Mouse (Mus musculus): ENCODE measurements around the gene Fgd1. TPM values are rescaled to one million over a fixed set of nuclear protein-coding genes. Genes with fewer than 3 reads are reported as not detected.
A peak's percentile ranks its signal among the peaks of the same experiment; 100 is the strongest.

Gene Fgd1
- total RNA-seq (2021), result 10 to 100 TPM; 16.6 to 18.6 TPM

DNA sequence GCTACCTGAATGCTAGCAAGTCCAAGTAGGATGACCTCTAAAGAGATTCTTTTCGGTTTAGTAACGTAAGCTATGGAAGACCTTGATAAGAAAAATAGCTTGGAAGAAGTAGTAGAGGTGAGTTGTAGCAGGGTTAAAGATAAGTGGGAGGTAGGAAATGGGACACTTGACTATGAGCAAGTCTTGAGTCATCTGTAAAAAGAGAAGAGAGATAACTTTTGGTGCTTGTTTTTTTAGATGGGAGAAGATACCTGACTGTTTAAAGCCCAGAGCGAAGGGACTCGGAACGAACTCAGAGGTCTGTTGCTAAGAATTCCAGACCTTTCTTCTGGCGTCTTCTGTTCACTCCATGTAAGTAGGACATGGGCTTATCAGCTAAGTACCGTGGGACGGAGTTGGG lies at the start of gene Fgd1:
Gene Fgd1 (plus strand): TSS at position 301 of the 400 bp plus-strand sequence.
- DNase-seq, result no peak

DNA sequence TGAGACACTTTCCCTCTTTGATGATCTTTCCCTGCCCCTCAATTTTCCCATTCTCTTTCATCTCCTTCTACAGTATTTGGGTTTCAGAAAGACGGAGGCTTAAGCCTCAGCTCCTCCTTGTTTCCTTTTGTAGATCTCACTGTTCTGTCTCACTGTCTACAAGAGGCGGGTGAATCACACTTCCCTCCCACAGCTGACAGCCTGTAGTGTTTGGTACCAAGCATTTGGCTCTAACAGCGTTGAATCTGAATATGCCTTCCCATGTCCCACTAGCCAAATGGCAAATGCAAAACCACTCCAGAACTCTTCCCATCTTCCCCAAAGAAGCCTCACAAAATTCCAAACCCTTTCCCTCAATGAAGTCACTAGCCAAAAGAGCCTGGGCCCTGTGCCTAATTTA lies 49.2 kb upstream of the Fgd1 start:
- DNase-seq, result peak; percentile 6 to 15

DNA sequence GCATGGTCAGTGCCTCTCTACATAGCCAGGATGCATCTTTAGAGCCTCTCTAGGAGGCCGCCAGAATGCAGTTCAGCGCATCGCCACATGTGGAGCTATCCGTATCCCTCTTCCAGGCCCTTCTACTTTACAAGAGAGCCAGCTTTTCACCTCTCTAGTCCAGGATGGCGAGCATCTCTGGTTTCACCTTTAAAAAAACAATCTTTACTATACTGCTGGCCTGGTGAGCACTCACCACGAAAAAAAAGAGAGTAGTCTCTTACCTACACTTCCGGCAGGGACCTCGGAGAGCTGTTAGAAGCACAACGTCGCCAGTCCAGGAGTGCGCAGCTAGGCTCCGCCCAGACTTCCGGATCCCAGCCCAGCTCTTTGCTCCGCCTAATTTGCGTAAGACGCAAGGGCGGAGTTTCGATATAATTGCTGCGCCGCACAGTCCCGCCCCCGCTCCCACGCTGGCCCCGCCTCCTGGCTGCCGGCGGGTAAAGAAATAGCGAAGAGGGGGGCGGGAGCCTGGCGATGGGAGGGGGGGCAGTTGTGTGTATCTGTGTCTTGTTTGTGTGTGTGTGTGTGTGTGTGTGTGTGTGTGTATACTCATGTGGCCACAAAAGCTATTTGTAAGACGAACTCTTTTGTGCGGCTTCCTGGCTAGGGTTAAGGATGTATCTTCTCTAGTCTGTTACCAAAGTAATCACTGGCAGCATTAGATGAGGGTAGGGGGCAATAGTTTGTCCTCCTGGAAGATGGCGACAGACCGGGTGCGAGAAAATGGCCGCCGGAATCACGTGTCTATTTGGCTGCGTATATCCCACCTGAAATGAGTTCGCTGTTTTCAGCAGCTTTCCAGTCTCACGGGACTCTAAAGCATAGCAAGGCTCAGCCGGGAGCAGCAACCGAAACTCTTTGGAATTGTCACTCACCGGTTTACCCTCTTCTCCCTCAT lies 28.7 kb upstream of the Fgd1 start, which contains the start of gene Gnl3l:
Gene Gnl3l (minus strand): TSS at position 385 of the 940 bp plus-strand sequence.
- peak; percentile 84 to 86 for DNase-seq

DNA sequence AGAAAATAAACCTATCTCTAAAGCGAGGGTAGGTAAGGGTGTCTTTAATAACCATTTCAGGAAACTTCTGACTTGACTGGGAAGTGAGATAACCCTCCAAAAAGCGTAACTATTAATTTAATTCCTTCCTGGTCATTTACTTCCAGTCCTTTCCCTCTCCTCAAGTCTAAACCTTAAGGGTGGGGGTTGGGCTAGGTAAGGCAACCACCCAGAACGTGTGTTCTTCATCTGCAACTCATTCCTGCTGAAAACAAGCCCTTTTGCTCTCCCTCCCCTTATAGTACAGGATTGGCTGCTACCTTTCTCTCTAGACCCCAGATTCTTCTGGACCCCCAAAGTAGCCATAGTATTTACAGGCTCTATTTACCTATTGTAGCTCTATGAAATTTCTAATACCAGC lies 28.1 kb upstream of the Fgd1 start:
- no peak for DNase-seq

DNA sequence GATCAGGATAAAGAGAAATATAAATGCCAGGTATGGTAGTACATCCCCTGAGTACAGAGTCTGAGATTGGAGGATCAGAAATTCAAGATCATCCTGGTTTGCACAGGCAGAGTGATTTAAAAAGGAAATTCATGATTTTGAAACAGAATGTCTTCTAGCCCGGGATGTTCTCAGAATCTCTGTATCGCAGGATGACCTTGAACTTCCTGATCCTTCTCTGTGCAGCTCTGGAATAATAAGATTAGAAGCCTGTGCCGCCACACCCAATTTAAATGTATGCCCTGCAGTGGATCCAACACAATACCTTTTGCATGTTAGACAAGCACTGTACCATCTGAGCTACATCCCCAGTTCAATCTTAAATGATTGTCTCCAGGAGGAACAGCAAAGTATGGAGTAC lies 27.2 kb upstream of the Fgd1 start:
- DNase-seq, result no peak

DNA sequence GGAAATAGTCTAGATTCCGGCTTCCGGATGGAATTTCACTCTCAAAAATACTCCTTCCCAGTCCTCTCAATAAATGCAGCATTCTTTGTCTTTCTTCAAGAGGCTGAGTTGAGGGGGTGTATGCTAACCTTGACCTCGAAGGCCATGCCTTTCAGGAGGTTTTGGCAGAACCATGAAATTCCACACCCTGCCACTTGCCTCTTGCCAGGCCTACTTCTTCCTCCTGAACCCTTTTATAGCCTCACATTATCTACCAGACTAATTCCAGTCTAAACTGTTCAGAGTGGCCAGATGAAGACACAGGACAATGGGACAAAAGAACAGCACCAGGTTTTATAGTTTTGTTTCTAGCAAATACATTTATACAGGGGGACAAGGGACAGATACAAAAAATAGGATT lies 14.6 kb upstream of the Fgd1 start:
- DNase-seq, result no peak

DNA sequence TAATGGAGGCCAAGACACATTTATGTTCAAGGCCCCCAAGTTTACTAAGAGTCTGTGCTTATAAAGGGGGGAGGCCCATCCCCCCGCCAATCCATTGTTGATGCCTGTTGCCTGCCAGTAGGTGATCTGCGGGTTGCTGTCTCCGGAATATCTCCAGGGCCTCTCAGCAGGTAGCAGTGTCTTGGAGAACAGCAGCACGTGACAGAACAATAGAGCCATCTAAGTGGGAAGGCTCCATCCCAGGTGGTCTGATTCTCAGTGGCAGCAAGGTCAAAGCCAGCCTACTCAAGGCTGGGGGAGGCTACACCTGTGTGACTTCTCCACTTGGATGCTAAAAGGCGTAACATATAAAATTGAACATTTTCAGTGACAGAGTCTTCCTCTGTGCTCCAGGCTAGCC lies 4.7 kb upstream of the Fgd1 start:
- DNase-seq, result no peak

DNA sequence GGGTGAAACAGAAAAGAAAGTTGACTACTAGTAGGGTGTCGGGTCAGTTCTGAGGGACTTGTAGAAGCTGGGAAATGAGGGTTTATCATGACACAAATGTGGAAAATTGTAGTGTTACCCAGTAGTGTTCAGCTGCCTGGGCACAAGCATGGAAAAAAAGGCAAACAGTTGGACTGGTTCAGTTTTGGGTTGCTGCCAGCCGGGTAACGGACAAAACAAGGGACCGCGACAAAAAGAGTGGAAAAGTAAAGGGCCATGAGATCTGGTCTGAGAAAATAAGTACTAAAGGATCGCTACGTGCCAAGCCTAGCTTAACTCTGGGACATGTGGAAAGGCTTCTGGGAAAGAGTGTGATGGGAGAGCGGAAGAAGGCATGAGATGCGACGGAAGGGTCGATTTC lies 371 bp downstream of the Fgd1 start:
- DNase-seq, result peak in 1 of 2 experiments; percentile 12

DNA sequence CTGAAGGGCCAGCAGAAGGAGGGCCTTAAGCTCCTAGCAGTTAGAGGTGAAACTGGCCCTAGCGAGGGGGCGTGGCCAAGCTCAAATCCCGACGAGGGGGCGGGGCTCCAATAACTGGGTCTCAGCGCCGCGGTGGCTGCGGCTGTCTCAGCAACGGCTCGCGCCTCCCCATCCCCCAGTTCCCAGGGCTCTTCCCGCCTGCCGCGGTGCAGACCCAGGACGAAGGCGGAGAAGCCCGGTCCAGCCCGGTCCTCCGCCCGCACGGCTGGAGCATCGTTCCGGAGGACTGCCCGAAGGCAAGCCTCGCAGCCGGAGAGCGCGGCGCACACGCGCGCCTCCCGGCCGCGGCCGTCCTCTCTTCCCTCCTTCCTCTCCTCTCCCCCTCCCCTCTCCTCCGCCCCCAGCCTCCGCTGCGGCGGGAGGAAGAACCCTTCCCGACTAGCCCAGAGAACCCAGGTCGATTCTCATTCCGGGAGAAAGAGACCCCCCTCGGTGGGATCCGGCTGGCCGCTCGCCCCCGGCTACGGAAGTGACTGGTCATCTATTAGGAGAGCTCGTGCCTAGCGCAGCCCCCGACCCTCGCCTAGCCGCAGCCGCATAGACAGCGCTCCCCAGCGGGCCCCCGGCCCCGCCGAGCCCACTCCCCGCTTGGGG lies 954 bp downstream of the Fgd1 start:
- DNase-seq, result peak; percentile 73 to 78

DNA sequence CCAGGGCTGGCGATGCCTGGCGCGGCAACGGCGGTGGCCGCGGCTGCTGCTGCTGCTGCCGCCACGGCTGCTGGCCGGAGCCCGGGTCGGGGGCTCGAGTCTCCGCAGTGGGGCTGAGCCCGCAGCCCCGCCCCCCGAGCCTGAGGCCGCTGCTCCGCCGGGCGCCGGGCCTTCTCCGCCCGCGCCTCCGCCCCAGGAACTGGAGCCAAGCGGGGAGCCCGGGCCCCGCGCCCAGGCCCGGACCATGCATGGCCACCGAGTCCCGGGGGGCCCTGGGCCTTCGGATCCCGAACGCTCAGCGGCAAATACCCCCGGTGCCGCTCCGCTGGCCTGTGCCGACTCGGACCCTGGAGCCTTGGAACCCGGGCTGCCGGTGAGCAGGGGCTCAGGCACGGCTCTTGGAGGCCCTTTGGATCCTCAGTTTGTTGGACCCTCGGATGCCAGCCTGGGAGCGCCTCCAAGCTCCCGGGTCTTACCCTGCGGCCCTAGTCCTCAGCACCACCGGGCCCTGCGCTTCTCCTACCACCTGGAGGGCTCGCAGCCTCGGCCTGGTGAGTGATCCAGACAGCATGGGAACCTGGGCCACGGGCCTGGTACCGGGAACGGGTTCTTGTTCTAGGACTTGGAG lies 1.6 kb downstream of the Fgd1 start:
- no peak for DNase-seq

DNA sequence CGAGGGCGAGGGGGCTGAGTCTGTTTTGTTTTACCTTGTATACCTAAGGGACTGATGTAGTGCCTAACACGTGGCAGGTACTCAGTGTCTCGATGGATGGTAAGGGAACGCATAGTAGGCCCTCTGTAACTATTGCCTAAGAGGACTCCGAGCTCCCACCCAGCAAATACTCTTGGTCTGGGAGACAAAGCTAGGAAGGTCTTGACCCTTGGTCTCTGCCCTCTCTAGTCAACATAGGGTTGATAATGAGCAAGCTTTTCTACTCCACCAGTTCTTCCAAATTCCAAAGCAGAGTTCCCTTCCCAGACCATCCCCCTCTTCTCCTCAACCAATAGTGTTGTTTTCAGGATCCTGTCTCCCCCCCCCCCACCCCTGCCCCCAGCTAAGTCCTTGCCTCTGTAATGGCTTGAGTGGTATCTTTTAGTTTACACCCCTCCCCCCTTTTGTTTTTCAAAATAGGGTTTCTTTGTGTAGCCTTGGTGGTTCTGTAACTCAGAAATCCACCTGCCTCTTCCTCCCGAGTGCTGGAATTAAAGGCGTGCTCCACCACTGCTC lies 3.8 kb downstream of the Fgd1 start:
- DNase-seq, result no peak

DNA sequence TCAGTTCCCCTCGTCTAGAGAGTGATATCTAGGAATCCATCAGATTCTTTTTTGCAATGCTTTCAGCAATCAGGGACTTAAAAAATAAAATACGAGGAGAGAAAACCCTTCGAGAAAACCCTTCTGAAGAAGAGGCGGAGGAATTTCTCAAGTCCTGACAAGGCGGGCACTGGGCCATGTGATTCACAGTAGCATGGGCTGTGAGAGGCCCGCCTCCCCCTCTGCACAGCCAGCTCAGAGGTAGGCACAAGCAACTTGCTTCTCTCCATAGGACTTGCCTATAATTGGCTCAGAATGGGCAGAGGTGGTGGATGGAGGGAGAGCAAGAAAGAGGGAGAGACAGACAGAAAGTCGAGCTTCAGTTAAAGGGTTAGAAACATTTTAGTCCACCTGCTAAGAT lies 4.4 kb downstream of the Fgd1 start:
- no peak for DNase-seq

DNA sequence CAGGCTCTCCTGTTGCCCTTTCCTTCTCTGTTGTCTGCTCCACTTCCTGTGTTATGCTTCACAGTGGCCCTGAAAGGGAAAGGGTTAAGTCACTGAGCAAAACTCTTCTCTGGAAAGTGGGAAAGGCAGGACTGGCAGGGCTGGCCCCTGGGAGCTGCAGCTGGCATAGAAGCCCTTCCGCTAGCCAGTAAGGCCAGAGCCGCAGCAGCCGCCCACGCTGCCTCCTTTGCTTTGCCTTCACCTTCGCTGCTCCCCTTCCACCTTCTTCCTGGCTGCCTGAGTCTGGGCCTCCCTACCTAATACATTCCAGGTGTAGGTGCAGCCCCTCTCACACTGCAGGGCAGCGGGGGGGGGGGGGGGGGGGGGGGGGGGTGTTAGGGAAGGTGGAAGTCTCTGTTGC lies 8.5 kb downstream of the Fgd1 start:
- DNase-seq, result no peak

DNA sequence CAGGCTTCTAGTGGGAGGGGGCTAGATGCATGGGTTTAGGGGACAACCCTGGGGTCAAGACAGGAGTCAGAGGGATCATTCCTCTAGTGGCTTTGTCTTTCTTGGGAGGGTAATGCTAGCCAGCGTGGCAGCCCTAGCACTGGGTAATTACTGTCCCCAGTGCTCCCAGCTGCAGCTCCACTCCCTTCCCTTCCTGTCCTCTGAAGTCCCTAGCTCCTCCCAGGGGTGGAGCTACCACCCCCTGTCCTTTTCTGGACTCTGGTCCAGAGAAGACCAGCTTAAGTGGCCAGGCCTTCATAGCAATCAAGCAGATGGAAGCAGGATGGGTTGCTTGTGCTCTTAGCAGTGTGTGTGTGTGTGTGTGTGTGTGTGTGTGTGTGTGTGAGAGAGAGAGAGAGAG lies 9.6 kb downstream of the Fgd1 start:
- no peak for DNase-seq

DNA sequence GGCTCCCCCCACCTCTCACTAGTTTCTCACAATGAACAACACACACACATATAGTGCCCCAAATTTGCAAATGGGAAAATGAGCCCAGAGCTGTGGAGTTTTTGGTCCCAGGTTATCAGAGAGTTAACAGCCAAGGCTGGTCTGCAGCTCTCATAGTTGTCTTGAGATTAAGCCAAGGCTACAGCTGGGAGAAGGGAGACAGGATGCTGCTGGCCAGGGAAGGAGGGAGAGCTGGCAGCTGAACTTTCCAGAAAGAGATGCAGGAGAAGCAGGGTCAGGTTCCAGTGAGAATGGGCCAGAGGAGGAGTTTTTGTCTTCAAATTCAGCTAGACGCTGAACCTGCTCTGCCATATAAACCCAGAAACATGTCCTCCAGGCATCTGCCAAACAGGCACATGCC lies 13.4 kb downstream of the Fgd1 start:
- no peak for DNase-seq

DNA sequence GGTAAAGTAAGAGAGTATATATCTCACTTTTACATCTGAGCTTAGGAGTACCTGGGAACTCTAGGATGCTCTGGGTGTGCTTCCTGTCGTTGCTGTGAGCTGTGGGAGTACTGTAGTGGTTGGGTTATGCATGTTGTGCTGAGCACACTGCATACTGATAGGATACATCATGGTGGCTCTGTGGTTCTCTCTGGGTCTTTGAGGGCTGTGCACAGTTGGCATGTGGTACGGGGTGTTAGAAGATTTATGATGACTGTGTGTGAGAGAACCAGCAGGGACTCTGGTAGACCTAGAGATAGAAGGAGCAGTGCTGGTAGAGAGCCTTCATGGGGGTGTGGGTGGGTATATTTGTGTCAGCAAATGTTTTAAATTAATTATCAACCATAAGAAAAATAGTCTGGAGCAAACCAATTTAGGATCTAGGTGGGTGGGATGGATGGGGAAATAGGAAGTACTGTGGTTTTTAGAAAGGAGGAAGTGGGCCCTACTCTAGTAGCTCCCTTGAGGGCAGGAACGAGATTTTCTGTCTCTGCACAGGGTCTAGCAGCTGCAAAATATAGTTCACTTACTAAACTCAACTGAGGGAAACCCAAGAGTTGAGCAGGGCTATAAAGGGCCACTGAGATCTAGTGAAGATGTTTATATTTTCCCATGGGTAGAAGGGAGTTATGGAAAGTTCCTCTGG lies 15.8 kb downstream of the Fgd1 start:
- no peak for DNase-seq

DNA sequence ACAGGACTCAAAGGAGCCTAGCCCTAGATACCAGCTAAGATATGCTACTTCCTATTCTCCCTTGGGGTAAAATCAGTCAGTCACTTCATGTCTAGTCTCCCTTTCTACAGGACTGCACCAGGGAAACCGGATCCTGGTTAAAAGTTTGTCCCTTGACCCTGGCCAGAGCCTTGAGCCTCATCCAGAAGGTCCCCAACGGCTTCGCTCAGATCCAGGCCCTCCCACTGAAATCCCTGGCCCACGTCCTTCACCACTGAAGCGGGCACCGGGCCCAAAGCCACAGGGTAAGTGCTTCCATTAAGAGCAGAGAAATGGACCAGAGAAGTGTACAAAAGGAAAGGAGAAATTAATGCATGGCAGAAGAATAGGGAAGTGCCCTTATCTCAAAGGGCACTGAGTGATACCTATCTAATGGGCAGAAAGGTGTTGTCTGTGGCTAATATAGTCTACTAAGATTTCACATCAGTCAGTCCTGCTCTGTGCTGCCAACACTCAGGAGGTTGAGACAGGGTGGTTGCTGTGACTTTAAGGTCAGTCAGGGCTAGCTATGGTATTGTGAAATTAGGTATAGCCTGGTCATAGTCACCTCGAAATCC lies 20.2 kb downstream of the Fgd1 start:
- DNase-seq, result no peak

DNA sequence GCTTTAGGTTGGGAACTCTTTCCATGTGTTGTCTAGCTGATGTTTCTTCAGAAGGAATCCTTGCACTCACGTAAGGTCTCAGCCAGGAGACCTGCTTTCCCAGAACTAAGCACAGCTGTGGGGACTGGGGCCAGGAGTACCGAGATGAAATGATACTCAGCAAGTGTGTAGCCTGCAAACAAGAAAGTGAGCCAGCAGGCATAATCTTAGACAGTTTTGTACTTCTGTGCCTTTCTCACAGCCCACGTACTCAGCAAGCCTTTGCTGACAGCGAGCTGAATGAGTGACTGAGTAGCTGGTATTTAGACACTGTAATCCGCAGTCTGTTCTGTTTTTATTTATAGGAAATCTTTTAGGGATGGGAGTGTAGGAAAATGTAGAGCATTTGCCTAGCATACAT lies 21.9 kb downstream of the Fgd1 start:
- no peak for DNase-seq

DNA sequence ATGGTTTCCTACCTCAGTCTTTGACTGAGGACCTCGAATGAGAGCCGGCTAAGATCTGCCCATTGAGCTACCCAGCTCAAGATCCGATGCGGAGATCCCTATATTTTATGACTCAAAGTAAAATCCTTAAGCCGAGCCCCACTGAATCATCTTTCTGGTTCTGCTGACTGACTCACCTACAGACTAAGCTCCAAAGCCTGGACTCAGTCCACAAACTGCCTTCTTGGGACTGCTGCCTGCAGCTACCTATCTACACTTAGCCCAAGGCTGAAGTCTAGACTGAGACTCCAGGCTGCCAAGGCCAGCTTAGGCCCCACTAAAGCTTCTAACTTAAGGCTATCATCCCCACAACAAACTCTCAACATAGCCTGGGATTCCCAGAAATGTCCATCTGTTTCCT lies 30.1 kb downstream of the Fgd1 start:
- DNase-seq, result no peak

DNA sequence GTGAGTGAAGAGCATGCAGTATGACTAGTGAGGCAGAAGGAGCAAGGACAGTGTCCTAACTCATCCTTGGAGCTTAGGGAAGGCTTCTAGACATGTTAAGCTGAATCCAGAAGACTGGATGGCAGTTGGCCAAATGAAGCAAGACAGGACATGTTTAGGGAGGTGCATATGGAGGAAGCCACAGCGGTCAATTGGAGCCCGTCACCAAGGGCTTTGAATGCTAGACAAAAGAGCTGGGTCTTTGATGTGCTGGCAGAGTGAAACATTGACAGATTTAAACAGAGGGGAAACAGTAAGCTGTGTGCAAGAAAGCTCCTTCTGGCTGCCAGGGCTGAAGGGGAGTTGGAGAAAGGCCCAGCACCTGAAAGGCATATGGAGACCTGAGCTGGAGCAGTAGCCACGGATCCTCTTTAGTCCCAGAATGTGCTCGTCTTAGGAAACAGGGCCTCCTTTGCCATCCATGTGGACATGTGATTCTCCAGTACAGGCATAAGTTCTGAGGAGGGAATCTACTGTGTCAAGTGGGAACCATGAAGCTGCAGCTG lies 31.1 kb downstream of the Fgd1 start:
- no peak for DNase-seq

DNA sequence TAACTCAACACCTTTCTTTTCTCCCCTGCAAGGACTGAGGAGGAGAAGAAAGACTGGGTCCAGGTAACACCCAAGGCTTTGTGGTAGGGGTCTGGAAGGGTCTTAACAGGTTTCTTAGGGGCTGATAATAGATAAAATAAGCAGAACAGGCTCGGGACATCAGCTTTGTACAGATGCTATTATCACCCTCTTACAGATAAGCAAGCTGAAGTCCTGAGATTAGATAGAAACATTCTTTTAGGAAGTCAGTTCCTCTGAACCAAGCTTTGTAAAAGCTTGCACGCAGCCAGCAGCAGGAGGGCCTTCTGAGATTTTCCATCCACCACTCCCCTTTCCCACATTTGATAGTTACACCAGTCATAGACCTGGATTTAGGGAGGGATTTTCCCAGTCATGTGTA lies 39.6 kb downstream of the Fgd1 start:
- no peak for DNase-seq

DNA sequence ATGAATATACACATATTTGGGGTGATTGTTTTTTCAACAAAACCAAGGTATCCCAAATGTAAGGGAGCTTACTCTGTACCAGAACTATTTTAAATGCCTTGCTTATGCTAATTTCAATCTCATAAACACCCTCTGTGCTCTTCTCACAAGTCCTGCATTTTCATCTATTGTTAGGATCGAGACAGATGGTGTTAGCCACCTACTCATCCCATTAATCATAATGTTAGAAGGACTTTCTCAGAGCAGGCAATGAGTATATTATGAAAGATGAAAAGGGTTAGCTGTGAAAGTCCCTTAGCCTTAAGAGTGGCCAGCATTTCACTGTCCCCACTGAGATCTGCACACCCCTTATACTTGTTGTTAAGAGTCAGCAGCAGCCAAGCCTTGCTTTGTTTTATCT lies 41.5 kb downstream of the Fgd1 start:
- DNase-seq, result no peak
